Mouse (Mus musculus): ENCODE results near the gene Zglp1. TPM values are rescaled to one million over a fixed set of nuclear protein-coding genes. Genes with fewer than 3 reads are reported as not detected.

Gene Zglp1
- polyA plus RNA-seq (2014; fragmentation: Nextera tagmentation; extraction: Ambion mirVana) = 1.2 and 2.7 TPM in 2 replicates

GRCm38 (mm10) chr9:21067006-21067684, at the start of gene Zglp1:
Gene Zglp1 (minus strand): TSS chr9:21067093.
- H3K9ac ChIP-seq (replicated peaks; ENCODE audit: low read depth, low read length) = no peak within 1 kb of the TSS
- no peak within 1 kb of the TSS for H3K4me2 ChIP-seq (ENCODE audit: low read depth, low read length)
- H3K9me3 ChIP-seq (ENCODE audit: control insufficient read depth, low read length) = no peaks in the 10 kb centered on the region
- H3K36me3 ChIP-seq (ENCODE audit: control insufficient read depth, insufficient read depth, low read length) = peaks cover 14% of the 10 kb centered on the region; the same call in 1 of the 2 replicates
- no peaks in the 10 kb centered on the region for H3K27me3 ChIP-seq (ENCODE audit: control insufficient read depth, insufficient read depth, low read length)
- H3K4me3 ChIP-seq (ENCODE audit: low read depth, low read length) = no peak within 1 kb of the TSS
- H3K4me1 ChIP-seq (ENCODE audit: control insufficient read depth, insufficient read depth, low read length) = peaks cover 3% of the 10 kb centered on the region
- no peak for ATAC-seq (ENCODE audit: low read depth)
- 87% methylated on average over 27 of the region's 27 CpGs for WGBS
- no peak within 1 kb of the TSS for H3K27ac ChIP-seq (ENCODE audit: low read depth, low read length)

GRCm38 (mm10) chr9:21115105-21115504, 48.2 kb upstream of the Zglp1 start:
- H3K27ac ChIP-seq (ENCODE audit: low read depth, low read length) = no peak overlapping the region
- H3K36me3 ChIP-seq (ENCODE audit: control insufficient read depth, insufficient read depth, low read length) = peaks cover 7% of the 10 kb centered on the region; the same call in 1 of the 2 replicates
- H3K9ac ChIP-seq (replicated peaks; ENCODE audit: low read depth, low read length) = no peak overlapping the region
- no peak for ATAC-seq (ENCODE audit: low read depth)
- H3K4me2 ChIP-seq (ENCODE audit: low read depth, low read length) = no peak overlapping the region
- no peaks in the 10 kb centered on the region for H3K27me3 ChIP-seq (ENCODE audit: control insufficient read depth, insufficient read depth, low read length)
- no peaks in the 10 kb centered on the region for H3K9me3 ChIP-seq (ENCODE audit: control insufficient read depth, low read length)
- H3K4me1 ChIP-seq (ENCODE audit: control insufficient read depth, insufficient read depth, low read length) = no peaks in the 10 kb centered on the region
- 92% methylated on average over 8 of the region's 8 CpGs for WGBS
- no peak overlapping the region for H3K4me3 ChIP-seq (ENCODE audit: low read depth, low read length)

- H3K4me2 ChIP-seq (ENCODE audit: low read depth, low read length) = no peak overlapping the region
- no peak overlapping the region for H3K4me3 ChIP-seq (ENCODE audit: low read depth, low read length)
- no peaks in the 10 kb centered on the region for H3K9me3 ChIP-seq (ENCODE audit: control insufficient read depth, low read length)
- H3K27me3 ChIP-seq (ENCODE audit: control insufficient read depth, insufficient read depth, low read length) = no peaks in the 10 kb centered on the region
- H3K9ac ChIP-seq (replicated peaks; ENCODE audit: low read depth, low read length) = no peak overlapping the region
- no peaks in the 10 kb centered on the region for H3K4me1 ChIP-seq (ENCODE audit: control insufficient read depth, insufficient read depth, low read length)
- H3K36me3 ChIP-seq (ENCODE audit: control insufficient read depth, insufficient read depth, low read length) = 0 out of 2 replicates have a peak, but pooled peaks cover 3% of the 10 kb centered on the region
- 92% methylated on average over 7 of the region's 7 CpGs for WGBS
- no peak overlapping the region for H3K27ac ChIP-seq (ENCODE audit: low read depth, low read length)
- no peak for ATAC-seq (ENCODE audit: low read depth)
Observed at GRCm38 (mm10) chr9:21114190-21114589, 47.3 kb upstream of the Zglp1 start.

DNA sequence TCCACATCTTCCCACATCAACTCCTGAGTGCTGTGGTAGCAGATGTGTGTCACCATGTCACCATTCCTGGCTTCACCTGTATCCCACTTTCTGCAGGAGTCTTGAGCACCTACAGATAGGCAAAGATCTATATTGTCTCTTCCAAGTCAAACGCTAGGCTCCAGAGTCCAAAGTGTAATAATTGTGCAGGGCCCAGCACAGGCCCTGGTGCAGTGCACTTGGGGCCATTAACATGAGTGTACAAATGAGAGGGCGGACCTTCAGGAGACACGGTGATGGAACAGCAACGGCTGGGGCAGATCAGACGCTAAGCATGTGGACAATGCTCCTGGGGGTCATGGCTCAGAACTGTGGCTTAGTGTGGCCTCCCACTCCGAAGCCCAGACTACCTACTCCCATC, 46.9 kb upstream of the Zglp1 start:
- Histone ChIP-seq H3K4me3 (ENCODE audit: low read depth, low read length) (no peak overlapping the region), H3K9me3 (ENCODE audit: control insufficient read depth, low read length) (no peaks in the 10 kb centered on the region), H3K9ac (replicated peaks; ENCODE audit: low read depth, low read length) (no peak overlapping the region), H3K27me3 (ENCODE audit: control insufficient read depth, insufficient read depth, low read length) (no peaks in the 10 kb centered on the region), H3K4me1 (ENCODE audit: control insufficient read depth, insufficient read depth, low read length) (no peaks in the 10 kb centered on the region), H3K36me3 (ENCODE audit: control insufficient read depth, insufficient read depth, low read length) (0 out of 2 replicates have a peak, but pooled peaks cover 3% of the 10 kb centered on the region), H3K27ac (ENCODE audit: low read depth, low read length) (no peak overlapping the region), H3K4me2 (ENCODE audit: low read depth, low read length) (no peak overlapping the region)
- WGBS = 91% methylated on average over 6 of the region's 6 CpGs
- no peak for ATAC-seq (ENCODE audit: low read depth)

DNA sequence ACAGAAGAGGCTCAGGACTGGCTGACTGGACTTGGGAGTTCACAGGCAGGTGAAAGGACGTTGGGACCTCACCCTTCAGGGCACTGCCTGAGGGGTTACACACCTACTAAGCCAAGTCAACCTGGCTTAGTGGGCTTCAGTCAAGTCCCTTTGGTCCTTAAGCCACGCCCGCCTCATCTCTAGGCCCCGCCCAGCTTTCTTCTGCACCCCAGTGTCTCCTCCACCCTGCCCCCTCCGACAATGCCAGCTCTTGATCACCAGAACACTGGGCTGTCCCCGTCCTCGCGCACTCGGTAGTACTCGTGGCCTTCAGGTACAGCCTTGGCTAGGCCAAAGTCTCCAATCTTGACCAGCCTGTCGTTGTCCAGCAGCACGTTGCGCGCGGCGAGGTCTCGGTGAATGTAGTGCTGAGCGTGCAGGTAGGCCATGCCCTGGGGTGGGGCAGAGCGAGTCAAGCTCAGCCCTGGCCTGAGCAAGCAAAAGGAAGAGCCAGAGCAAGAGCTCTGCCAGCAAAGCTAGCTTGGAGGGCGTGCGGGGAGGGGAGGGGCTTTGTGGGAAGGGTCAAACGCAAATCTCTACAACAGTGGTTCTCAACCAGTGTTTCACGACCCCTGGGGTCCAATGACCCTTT, 40.8 kb upstream of the Zglp1 start:
- H3K4me3 ChIP-seq (ENCODE audit: low read depth, low read length) = no peak overlapping the region
- no peak overlapping the region for H3K4me2 ChIP-seq (ENCODE audit: low read depth, low read length)
- H3K27me3 ChIP-seq (ENCODE audit: control insufficient read depth, insufficient read depth, low read length) = no peaks in the 10 kb centered on the region
- H3K9me3 ChIP-seq (ENCODE audit: control insufficient read depth, low read length) = no peaks in the 10 kb centered on the region
- ATAC-seq (ENCODE audit: low read depth) = no peak
- H3K36me3 ChIP-seq (ENCODE audit: control insufficient read depth, insufficient read depth, low read length) = no peaks in the 10 kb centered on the region
- H3K4me1 ChIP-seq (ENCODE audit: control insufficient read depth, insufficient read depth, low read length) = no peaks in the 10 kb centered on the region
- 38% methylated on average over 23 of the region's 23 CpGs for WGBS
- no peak overlapping the region for H3K9ac ChIP-seq (replicated peaks; ENCODE audit: low read depth, low read length)
- no peak overlapping the region for H3K27ac ChIP-seq (ENCODE audit: low read depth, low read length)

GRCm38 (mm10) chr9:21105760-21106564, 39.1 kb upstream of the Zglp1 start:
- H3K36me3 ChIP-seq (ENCODE audit: control insufficient read depth, insufficient read depth, low read length) = no peaks in the 10 kb centered on the region
- H3K27me3 ChIP-seq (ENCODE audit: control insufficient read depth, insufficient read depth, low read length) = no peaks in the 10 kb centered on the region
- H3K9ac ChIP-seq (replicated peaks; ENCODE audit: low read depth, low read length) = no peak overlapping the region
- ATAC-seq (ENCODE audit: low read depth) = no peak
- no peak overlapping the region for H3K27ac ChIP-seq (ENCODE audit: low read depth, low read length)
- H3K4me3 ChIP-seq (ENCODE audit: low read depth, low read length) = no peak overlapping the region
- H3K4me2 ChIP-seq (ENCODE audit: low read depth, low read length) = no peak overlapping the region
- no peaks in the 10 kb centered on the region for H3K9me3 ChIP-seq (ENCODE audit: control insufficient read depth, low read length)
- no peaks in the 10 kb centered on the region for H3K4me1 ChIP-seq (ENCODE audit: control insufficient read depth, insufficient read depth, low read length)
- 83% methylated on average over 5 of the region's 5 CpGs for WGBS

DNA sequence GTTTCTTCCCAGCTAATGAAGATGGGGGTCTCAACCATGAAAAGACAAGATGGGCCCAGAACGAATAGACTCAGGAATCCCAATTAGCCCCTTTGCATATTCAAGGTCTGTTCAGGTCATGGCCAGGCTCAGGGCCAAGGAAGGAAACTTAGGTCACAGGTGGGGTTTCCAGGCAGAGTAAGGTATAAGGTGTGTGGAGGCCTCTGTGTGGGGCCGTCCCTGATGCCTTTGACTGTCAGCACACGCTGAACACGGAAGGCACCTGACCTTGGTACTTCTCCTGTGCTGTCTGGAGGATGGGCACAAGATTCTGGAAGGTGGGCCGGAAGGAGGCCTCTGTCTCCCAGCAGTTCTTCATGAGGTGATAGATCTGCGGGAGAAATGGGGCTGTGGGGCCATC, 37.9 kb upstream of the Zglp1 start:
- Histone ChIP-seq H3K4me2 (ENCODE audit: low read depth, low read length) (no peak overlapping the region), H3K4me3 (ENCODE audit: low read depth, low read length) (no peak overlapping the region), H3K27me3 (ENCODE audit: control insufficient read depth, insufficient read depth, low read length) (no peaks in the 10 kb centered on the region), H3K9ac (replicated peaks; ENCODE audit: low read depth, low read length) (no peak overlapping the region), H3K27ac (ENCODE audit: low read depth, low read length) (no peak overlapping the region), H3K36me3 (ENCODE audit: control insufficient read depth, insufficient read depth, low read length) (no peaks in the 10 kb centered on the region), H3K4me1 (ENCODE audit: control insufficient read depth, insufficient read depth, low read length) (no peaks in the 10 kb centered on the region), H3K9me3 (ENCODE audit: control insufficient read depth, low read length) (no peaks in the 10 kb centered on the region)
- ATAC-seq (ENCODE audit: low read depth) = no peak
- WGBS = 84% methylated on average over 6 of the region's 6 CpGs

DNA sequence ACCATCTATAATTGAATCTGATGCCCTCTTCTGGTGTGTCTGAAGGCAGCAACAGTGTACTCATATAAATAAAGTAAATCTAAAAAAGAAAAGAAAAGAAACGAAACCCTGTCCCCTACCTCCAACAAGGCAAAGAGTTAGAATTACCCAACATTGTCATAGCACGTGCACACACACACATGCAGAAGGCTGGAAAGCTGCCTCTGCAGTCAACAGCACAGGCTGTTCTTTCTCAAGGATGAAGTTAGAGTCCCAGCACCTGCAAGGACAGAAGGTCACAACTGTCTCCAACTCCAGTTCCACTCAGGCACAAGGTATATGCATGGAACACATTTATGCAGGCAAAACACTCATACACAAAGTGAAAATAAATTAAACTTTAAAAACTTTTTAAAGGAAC, 35.2 kb upstream of the Zglp1 start:
- 92% methylated on average over 2 of the region's 2 CpGs for WGBS
- ATAC-seq (ENCODE audit: low read depth) = no peak
- H3K27ac ChIP-seq (ENCODE audit: low read depth, low read length) = no peak overlapping the region
- no peak overlapping the region for H3K4me2 ChIP-seq (ENCODE audit: low read depth, low read length)
- no peaks in the 10 kb centered on the region for H3K9me3 ChIP-seq (ENCODE audit: control insufficient read depth, low read length)
- H3K4me3 ChIP-seq (ENCODE audit: low read depth, low read length) = no peak overlapping the region
- no peaks in the 10 kb centered on the region for H3K27me3 ChIP-seq (ENCODE audit: control insufficient read depth, insufficient read depth, low read length)
- H3K36me3 ChIP-seq (ENCODE audit: control insufficient read depth, insufficient read depth, low read length) = no peaks in the 10 kb centered on the region
- no peak overlapping the region for H3K9ac ChIP-seq (replicated peaks; ENCODE audit: low read depth, low read length)
- no peaks in the 10 kb centered on the region for H3K4me1 ChIP-seq (ENCODE audit: control insufficient read depth, insufficient read depth, low read length)

Data from neural tube, embryonic 14.5 days (tissue).